Mouse (Mus musculus): ENCODE data around the gene Abcf1. TPM values are rescaled to one million over a fixed set of nuclear protein-coding genes. Genes with fewer than 3 reads are reported as not detected.

Abcf1 gene
- polyA plus RNA-seq, 1 experiment from 2014 or later = 121 TPM

DNA sequence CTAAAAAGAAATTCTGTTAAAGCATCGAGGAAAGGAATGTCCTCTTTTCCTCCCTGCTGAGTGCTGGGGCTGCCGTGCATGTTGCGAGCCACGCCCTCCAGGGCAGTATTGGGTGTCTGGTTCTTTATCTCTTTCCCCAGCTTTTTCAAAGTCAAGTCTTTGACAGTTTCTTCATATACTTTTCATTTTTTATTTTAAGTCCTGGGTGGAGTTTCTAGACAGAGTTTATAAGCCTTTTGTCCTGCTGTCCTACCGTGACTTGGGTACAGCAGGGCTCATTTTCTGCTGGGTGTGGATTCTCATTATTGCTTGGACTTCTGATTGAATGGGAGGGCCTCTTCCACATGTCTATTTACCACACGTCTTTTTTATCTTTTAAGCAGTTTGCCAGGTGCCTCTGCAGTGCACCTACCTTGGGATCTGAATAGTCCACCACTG is 49.7 kb downstream of the Abcf1 start:
- WGBS = 66% methylated on average over 6 of the region's 6 CpGs
- Histone ChIP-seq H3K4me3 (ENCODE audit: low read depth, low read length) (0 out of 2 replicates have a peak overlapping the region, but pooled peaks have one; percentile 78), H3K9ac (ENCODE audit: low read length) (no peak overlapping the region), H3K4me2 (ENCODE audit: low read depth, severe bottlenecking) (peak overlapping the region; percentile 69; the same call in 1 of the 2 replicates), H3K9me3 (ENCODE audit: control insufficient read depth, low read length) (no peaks in the 10 kb centered on the region), H3K4me1 (ENCODE audit: control insufficient read depth, insufficient read depth, low read length) (peaks cover 8% of the 10 kb centered on the region; the same call in 1 of the 2 replicates), H3K27ac (replicated peaks; ENCODE audit: low read depth, low read length) (no peak overlapping the region), H3K36me3 (ENCODE audit: control insufficient read depth, insufficient read depth, low read length) (peaks cover 7% of the 10 kb centered on the region), H3K27me3 (ENCODE audit: control insufficient read depth, insufficient read depth, low read length) (no peaks in the 10 kb centered on the region)
- DNase-seq (ENCODE audit: low spot score) (no peak), ATAC-seq (ENCODE audit: insufficient number of reproducible peaks, low FRiP score, low TSS enrichment, low read depth) (no peak)

GRCm38 (mm10) chr17:35919060-35919715 is 50.4 kb downstream of the Abcf1 start:
- peak; percentile 37; the same call in 1 of the 2 replicates for ATAC-seq (ENCODE audit: insufficient number of reproducible peaks, low FRiP score, low TSS enrichment, low read depth)
- H3K4me1 ChIP-seq (ENCODE audit: control insufficient read depth, insufficient read depth, low read length) = peaks cover 8% of the 10 kb centered on the region; the same call in 1 of the 2 replicates
- peak overlapping the region; percentile 78 for H3K4me3 ChIP-seq (ENCODE audit: low read depth, low read length)
- no peaks in the 10 kb centered on the region for H3K27me3 ChIP-seq (ENCODE audit: control insufficient read depth, insufficient read depth, low read length)
- peak; percentile 91 for DNase-seq (ENCODE audit: low spot score)
- 18% methylated on average over 7 of the region's 7 CpGs for WGBS
- H3K27ac ChIP-seq (replicated peaks; ENCODE audit: low read depth, low read length) = peak overlapping the region; percentile 80
- no peaks in the 10 kb centered on the region for H3K9me3 ChIP-seq (ENCODE audit: control insufficient read depth, low read length)
- peak overlapping the region; percentile 69 for H3K4me2 ChIP-seq (ENCODE audit: low read depth, severe bottlenecking)
- peak overlapping the region; percentile 98 for H3K9ac ChIP-seq (ENCODE audit: low read length)
- H3K36me3 ChIP-seq (ENCODE audit: control insufficient read depth, insufficient read depth, low read length) = peaks cover 3% of the 10 kb centered on the region; the same call in 1 of the 2 replicates

GRCm38 (mm10) chr17:35918276-35919059 is 51.1 kb downstream of the Abcf1 start:
- Histone ChIP-seq H3K4me3 (ENCODE audit: low read depth, low read length) (peak overlapping the region; percentile 78), H3K27me3 (ENCODE audit: control insufficient read depth, insufficient read depth, low read length) (no peaks in the 10 kb centered on the region), H3K36me3 (ENCODE audit: control insufficient read depth, insufficient read depth, low read length) (no peaks in the 10 kb centered on the region; the same call in 1 of the 2 replicates), H3K9me3 (ENCODE audit: control insufficient read depth, low read length) (no peaks in the 10 kb centered on the region), H3K4me2 (ENCODE audit: low read depth, severe bottlenecking) (peak overlapping the region; percentile 69), H3K27ac (replicated peaks; ENCODE audit: low read depth, low read length) (peak overlapping the region; percentile 80), H3K4me1 (ENCODE audit: control insufficient read depth, insufficient read depth, low read length) (peaks cover 8% of the 10 kb centered on the region; the same call in 1 of the 2 replicates), H3K9ac (ENCODE audit: low read length) (peak overlapping the region; percentile 98)
- no peak for ATAC-seq (ENCODE audit: insufficient number of reproducible peaks, low FRiP score, low TSS enrichment, low read depth)
- peak; percentile 74 for DNase-seq (ENCODE audit: low spot score)
- WGBS = under 1% methylated on average over 11 of the region's 11 CpGs

GRCm38 (mm10) chr17:35917463-35918251 is 51.9 kb downstream of the Abcf1 start:
- WGBS = under 1% methylated on average over 13 of the region's 13 CpGs
- peaks cover 8% of the 10 kb centered on the region; the same call in 1 of the 2 replicates for H3K4me1 ChIP-seq (ENCODE audit: control insufficient read depth, insufficient read depth, low read length)
- peak overlapping the region; percentile 69 for H3K4me2 ChIP-seq (ENCODE audit: low read depth, severe bottlenecking)
- DNase-seq (ENCODE audit: low spot score) (peak; percentile 73), ATAC-seq (ENCODE audit: insufficient number of reproducible peaks, low FRiP score, low TSS enrichment, low read depth) (no peak)
- no peaks in the 10 kb centered on the region for H3K27me3 ChIP-seq (ENCODE audit: control insufficient read depth, insufficient read depth, low read length)
- H3K4me3 ChIP-seq (ENCODE audit: low read depth, low read length) = peak overlapping the region; percentile 78
- no peaks in the 10 kb centered on the region for H3K9me3 ChIP-seq (ENCODE audit: control insufficient read depth, low read length)
- H3K9ac ChIP-seq (ENCODE audit: low read length) = peak overlapping the region; percentile 98
- H3K36me3 ChIP-seq (ENCODE audit: control insufficient read depth, insufficient read depth, low read length) = no peaks in the 10 kb centered on the region
- peak overlapping the region; percentile 80 for H3K27ac ChIP-seq (replicated peaks; ENCODE audit: low read depth, low read length)

DNA sequence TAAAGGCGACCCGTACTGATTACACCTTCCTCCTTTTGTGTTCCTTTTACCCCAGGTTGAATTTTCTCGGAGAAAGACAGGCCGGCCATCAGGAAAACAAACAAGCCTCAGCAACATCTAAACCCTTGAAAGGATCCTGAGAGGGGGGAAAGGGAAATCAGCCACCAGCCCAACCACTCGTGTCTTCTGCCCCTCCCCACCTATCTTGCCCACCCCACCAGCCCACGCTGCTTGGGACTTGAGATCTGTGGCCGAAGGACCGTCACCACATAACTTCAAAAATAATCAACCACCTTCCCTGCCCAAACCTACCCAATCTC is 52.5 kb downstream of the Abcf1 start:
- Histone ChIP-seq H3K4me3 (ENCODE audit: low read depth, low read length) (peak overlapping the region; percentile 78), H3K27me3 (ENCODE audit: control insufficient read depth, insufficient read depth, low read length) (no peaks in the 10 kb centered on the region)

GRCm38 (mm10) chr17:35916297-35917142 is 53.0 kb downstream of the Abcf1 start, which contains the start of the genes Mrps18b and Ppp1r10:
Mrps18b (minus strand) TSS chr17:35916389.
Ppp1r10 (plus strand) TSS chr17:35916434.
- H3K27me3 ChIP-seq (ENCODE audit: control insufficient read depth, insufficient read depth, low read length) = no peaks in the 10 kb centered on the region
- H3K27ac ChIP-seq (replicated peaks; ENCODE audit: low read depth, low read length) = peak within 1 kb of the TSS; percentile 80
- DNase-seq (ENCODE audit: low spot score) (peak; percentile 99), ATAC-seq (ENCODE audit: insufficient number of reproducible peaks, low FRiP score, low TSS enrichment, low read depth) (peak; percentile 94)
- under 1% methylated on average over 82 of the region's 83 CpGs for WGBS
- peak within 1 kb of the TSS; percentile 78 for H3K4me3 ChIP-seq (ENCODE audit: low read depth, low read length)
- no peaks in the 10 kb centered on the region for H3K36me3 ChIP-seq (ENCODE audit: control insufficient read depth, insufficient read depth, low read length)
- H3K9ac ChIP-seq (ENCODE audit: low read length) = peak within 1 kb of the TSS; percentile 98
- H3K4me2 ChIP-seq (ENCODE audit: low read depth, severe bottlenecking) = peak within 1 kb of the TSS; percentile 84
- no peaks in the 10 kb centered on the region for H3K9me3 ChIP-seq (ENCODE audit: control insufficient read depth, low read length)
- peaks cover 8% of the 10 kb centered on the region; the same call in 1 of the 2 replicates for H3K4me1 ChIP-seq (ENCODE audit: control insufficient read depth, insufficient read depth, low read length)

More for the DNA sequence above, 52.5 kb downstream of the Abcf1 start:
- Histone ChIP-seq H3K4me2 (ENCODE audit: low read depth, severe bottlenecking) (peak overlapping the region; percentile 69), H3K36me3 (ENCODE audit: control insufficient read depth, insufficient read depth, low read length) (no peaks in the 10 kb centered on the region), H3K9ac (ENCODE audit: low read length) (peak overlapping the region; percentile 98), H3K9me3 (ENCODE audit: control insufficient read depth, low read length) (no peaks in the 10 kb centered on the region), H3K4me1 (ENCODE audit: control insufficient read depth, insufficient read depth, low read length) (peaks cover 8% of the 10 kb centered on the region; the same call in 1 of the 2 replicates), H3K27ac (replicated peaks; ENCODE audit: low read depth, low read length) (peak overlapping the region; percentile 80)
- ATAC-seq (ENCODE audit: insufficient number of reproducible peaks, low FRiP score, low TSS enrichment, low read depth) = no peak
- DNase-seq (ENCODE audit: low spot score) = peak; percentile 66
- 0% methylated on average over 8 of the region's 8 CpGs for WGBS

DNA sequence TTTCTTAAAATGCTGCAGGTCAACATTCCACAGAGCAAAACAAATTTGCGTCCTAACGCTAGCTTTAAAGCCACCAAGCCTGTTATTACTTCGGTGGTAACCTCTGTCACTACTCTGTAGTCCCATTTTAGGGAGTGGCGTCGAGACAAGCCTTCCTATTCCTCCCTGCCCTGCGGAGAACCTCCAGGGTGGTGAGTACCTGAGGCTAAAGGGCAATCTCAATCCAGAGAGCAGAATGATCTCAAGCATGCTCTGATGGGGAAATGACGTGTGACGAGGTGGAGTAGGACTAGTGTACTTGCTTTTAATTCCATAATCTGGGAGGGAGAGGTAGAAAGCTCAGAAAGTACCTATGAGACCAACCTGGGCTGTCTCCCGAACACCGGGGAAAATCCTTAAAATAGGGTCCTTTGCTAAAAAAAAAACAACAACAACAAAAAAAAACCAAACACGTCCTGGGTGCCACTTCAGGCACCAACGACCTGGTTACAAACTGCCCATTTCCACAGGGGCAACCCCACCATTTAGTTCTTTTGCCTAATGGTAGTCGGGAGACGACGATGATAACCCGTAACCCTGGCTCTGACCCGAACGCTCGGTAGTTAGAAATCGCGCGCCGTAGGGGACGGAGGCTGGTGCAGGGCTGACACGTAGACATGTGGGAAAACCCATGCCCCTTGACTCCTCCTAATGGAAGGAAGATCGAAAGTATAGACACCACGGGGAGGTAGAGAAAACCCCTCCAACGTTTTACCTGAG is 53.8 kb downstream of the Abcf1 start:
- no peaks in the 10 kb centered on the region for H3K9me3 ChIP-seq (ENCODE audit: control insufficient read depth, low read length)
- peak overlapping the region; percentile 78 for H3K4me3 ChIP-seq (ENCODE audit: low read depth, low read length)
- 2% methylated on average over 28 of the region's 28 CpGs for WGBS
- peak overlapping the region; percentile 38; the same call in 1 of the 2 replicates for H3K27ac ChIP-seq (replicated peaks; ENCODE audit: low read depth, low read length)
- DNase-seq (ENCODE audit: low spot score) (no peak), ATAC-seq (ENCODE audit: insufficient number of reproducible peaks, low FRiP score, low TSS enrichment, low read depth) (no peak; the same call in 1 of the 2 replicates)
- no peaks in the 10 kb centered on the region for H3K27me3 ChIP-seq (ENCODE audit: control insufficient read depth, insufficient read depth, low read length)
- no peaks in the 10 kb centered on the region for H3K36me3 ChIP-seq (ENCODE audit: control insufficient read depth, insufficient read depth, low read length)
- H3K4me1 ChIP-seq (ENCODE audit: control insufficient read depth, insufficient read depth, low read length) = peaks cover 8% of the 10 kb centered on the region; the same call in 1 of the 2 replicates
- H3K9ac ChIP-seq (ENCODE audit: low read length) = peak overlapping the region; percentile 64
- H3K4me2 ChIP-seq (ENCODE audit: low read depth, severe bottlenecking) = peak overlapping the region; percentile 84

Data from limb, embryonic 11.5 days (tissue).